Mouse (Mus musculus) forebrain, embryonic 16.5 days (tissue): ENCODE data around the gene Selenoo. TPM values are rescaled to one million over a fixed set of nuclear protein-coding genes. Genes with fewer than 3 reads are reported as not detected.
A peak's percentile ranks its signal among the peaks of the same experiment; 100 is the strongest.

Experiments used
- ATAC-seq: fragments of 200-750 bp; cut with Nextera tagmentation; 2 replicates; pipeline ENCODE4 v1.8.0; 2017; ENCODE audit warnings: mild to moderate bottlenecking, moderate library complexity
- H3K27ac ChIP-seq: fragments of 300-500 bp; sonication (generic); 2 replicates; pipeline ENCODE4 v1.5.1; 2014; ENCODE audit warnings: low read length, control low read depth
- H3K27me3 ChIP-seq: fragments of 300-500 bp; sonication (generic); replicated peaks from 2 replicates; pipeline ENCODE4 v1.6.1; 2014; ENCODE audit warnings: low read length; ENCODE audit not compliant: control insufficient read depth, insufficient read depth
- H3K36me3 ChIP-seq: fragments of 300-500 bp; sonication (generic); 2 replicates; pipeline ENCODE4 v1.6.1; 2014; ENCODE audit not compliant: control insufficient read depth, insufficient read depth
- H3K4me1 ChIP-seq: fragments of 300-500 bp; sonication (generic); replicated peaks from 2 replicates; pipeline ENCODE4 v1.6.1; 2014; ENCODE audit warnings: low read length; ENCODE audit not compliant: control insufficient read depth, insufficient read depth
- H3K4me2 ChIP-seq: fragments of 300-500 bp; sonication (generic); 2 replicates; pipeline ENCODE4 v1.6.1; 2014; ENCODE audit warnings: mild to moderate bottlenecking, low read length, control low read depth
- H3K4me3 ChIP-seq: fragments of 300-500 bp; sonication (generic); replicated peaks from 2 replicates; pipeline ENCODE4 v1.5.1; 2014; ENCODE audit warnings: mild to moderate bottlenecking, low read length, control low read depth
- H3K9ac ChIP-seq: fragments of 300-500 bp; sonication (generic); replicated peaks from 2 replicates; pipeline ENCODE4 v1.6.1; 2014; ENCODE audit warnings: low read depth, low read length, control low read depth
- H3K9me3 ChIP-seq: fragments of 300-500 bp; sonication (generic); 2 replicates; pipeline ENCODE4 v1.6.1; 2016; ENCODE audit warnings: low read length; ENCODE audit not compliant: control insufficient read depth
- WGBS: fragments of 180-500 bp; shearing (Covaris S2); extraction: QIAGEN DNeasy Blood & Tissue Kit; methylation state at CpG from one replicate; pipeline ENCODE4 v1.1.7; 2014; 5-methylcytosine and 5-hydroxymethylcytosine counted together
- polyA plus RNA-seq: library from polyadenylated mRNA; unstranded; fragments of >200 nt; fragmentation: Nextera tagmentation; extraction: Ambion mirVana; gene quantifications from 2 replicates; pipeline ENCODE4 v1.2.1, GENCODE M21; 2015

The Selenoo gene
- polyA plus RNA-seq = 22.2 and 24.2 TPM in 2 replicates

DNA sequence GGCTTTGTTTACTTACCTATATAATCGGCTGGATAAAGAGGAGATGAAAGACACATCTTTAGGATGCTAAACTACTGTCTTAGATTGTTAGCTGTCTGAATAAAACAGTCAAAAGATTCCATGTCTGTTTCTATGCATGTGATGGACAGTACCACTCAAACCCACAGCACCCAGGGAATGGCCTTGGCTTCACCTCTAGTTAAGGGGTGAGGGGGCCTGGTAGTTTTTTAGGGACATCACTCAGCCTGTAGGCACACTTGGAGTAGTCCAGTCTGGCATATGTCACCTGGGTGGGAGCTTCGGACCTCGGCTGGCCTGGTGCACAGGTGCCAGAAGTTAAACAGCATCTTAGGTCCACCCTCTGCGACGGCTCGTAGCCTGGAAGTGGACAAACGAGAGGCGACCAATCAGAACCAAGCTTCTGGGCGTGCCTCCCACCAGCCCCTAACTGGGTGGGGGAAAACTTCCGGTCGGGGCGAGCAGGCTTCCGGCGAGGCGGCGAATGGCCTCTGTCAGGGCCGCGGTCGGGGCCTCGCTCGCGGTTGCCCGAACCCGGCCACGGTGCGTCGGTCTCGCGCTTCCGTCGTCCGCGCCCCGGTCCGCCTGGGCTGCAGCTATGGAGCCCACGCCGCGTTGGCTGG lies at the start of gene Selenoo:
TSS of gene Selenoo (plus strand) at position 478 of the 641 bp plus-strand sequence.
- peak within 1 kb of the TSS; percentile 61 for H3K27ac ChIP-seq
- peak; percentile 93 for ATAC-seq
- no peaks in the 10 kb centered on the region for H3K27me3 ChIP-seq
- H3K9ac ChIP-seq = peak within 1 kb of the TSS; percentile 93
- peak within 1 kb of the TSS; percentile 97 for H3K4me2 ChIP-seq
- peaks cover 18% of the 10 kb centered on the region for H3K4me1 ChIP-seq
- H3K9me3 ChIP-seq = no peaks in the 10 kb centered on the region
- H3K4me3 ChIP-seq = peak within 1 kb of the TSS; percentile 89
- WGBS = 2% methylated on average over 37 of the region's 38 CpGs
- H3K36me3 ChIP-seq = peaks cover 24% of the 10 kb centered on the region

- Histone ChIP-seq H3K9me3 (peaks cover 6% of the 10 kb centered on the region; the same call in 1 of the 2 replicates), H3K4me3 (no peak overlapping the region), H3K27me3 (no peaks in the 10 kb centered on the region), H3K36me3 (no peaks in the 10 kb centered on the region), H3K4me2 (no peak overlapping the region), H3K4me1 (no peaks in the 10 kb centered on the region), H3K9ac (no peak overlapping the region), H3K27ac (no peak overlapping the region)
- 76% methylated on average over 5 of the region's 5 CpGs for WGBS
- ATAC-seq = no peak
Observed at GRCm38 (mm10) chr15:89044381-89044780, 44.5 kb upstream of the Selenoo start.

DNA sequence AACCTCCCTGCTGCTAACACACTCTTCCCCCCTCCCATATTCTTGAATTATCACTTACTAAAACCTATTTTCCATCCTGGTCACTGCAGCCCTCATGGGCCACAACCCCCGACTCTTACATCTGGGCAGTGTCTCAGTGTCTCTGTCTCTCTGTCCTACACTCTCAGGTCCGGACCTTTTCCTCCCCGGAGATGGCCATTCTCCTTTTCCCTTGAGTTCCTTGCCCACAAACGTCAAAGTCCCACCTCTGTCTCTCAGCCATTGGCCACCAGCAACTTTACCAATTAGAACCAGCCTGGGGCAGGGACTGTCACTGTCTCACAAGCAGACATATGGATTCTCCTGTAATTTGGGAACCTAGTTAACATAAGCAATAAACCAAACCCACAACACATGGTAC lies 42.5 kb upstream of the Selenoo start:
- no peak overlapping the region for H3K4me3 ChIP-seq

DNA sequence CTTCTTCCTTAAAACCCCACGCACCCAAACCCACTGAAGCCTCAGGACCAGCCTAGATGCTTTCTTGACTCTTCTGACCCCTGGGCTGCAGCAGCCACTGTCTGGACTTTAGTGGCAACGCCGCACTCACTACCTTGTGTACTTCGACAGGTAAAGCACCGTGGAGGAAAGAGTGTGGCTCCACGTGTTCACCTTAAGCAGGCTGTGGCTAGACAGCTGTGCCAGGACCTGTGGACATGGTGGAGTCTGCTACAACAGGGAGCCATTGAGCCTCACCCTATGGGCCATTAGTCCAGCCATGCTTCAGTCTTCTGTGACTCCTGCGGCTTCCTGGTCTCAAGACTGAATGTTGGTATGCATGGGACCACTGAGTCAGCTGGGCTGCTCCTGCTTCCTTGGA lies 34.2 kb upstream of the Selenoo start:
- H3K4me2 ChIP-seq = no peak overlapping the region

More for the DNA sequence above, 42.5 kb upstream of the Selenoo start:
- Histone ChIP-seq H3K4me1 (no peaks in the 10 kb centered on the region), H3K36me3 (no peaks in the 10 kb centered on the region), H3K27ac (no peak overlapping the region), H3K4me2 (no peak overlapping the region), H3K9ac (no peak overlapping the region), H3K27me3 (no peaks in the 10 kb centered on the region), H3K9me3 (peaks cover 6% of the 10 kb centered on the region; the same call in 1 of the 2 replicates)
- 78% methylated on average over 4 of the region's 4 CpGs for WGBS
- no peak for ATAC-seq

GRCm38 (mm10) chr15:89058736-89059135 lies 30.1 kb upstream of the Selenoo start:
- Histone ChIP-seq H3K36me3 (no peaks in the 10 kb centered on the region), H3K4me3 (peak overlapping the region; percentile 69), H3K27ac (no peak overlapping the region), H3K4me2 (peak overlapping the region; percentile 94), H3K4me1 (peaks cover 15% of the 10 kb centered on the region), H3K9me3 (no peaks in the 10 kb centered on the region), H3K27me3 (no peaks in the 10 kb centered on the region), H3K9ac (peak overlapping the region; percentile 82; the same call in 1 of the 2 replicates)
- ATAC-seq = no peak
- WGBS = 27% methylated on average over 6 of the region's 6 CpGs

More for the DNA sequence above, 34.2 kb upstream of the Selenoo start:
- Histone ChIP-seq H3K27ac (no peak overlapping the region), H3K9ac (no peak overlapping the region), H3K4me1 (peaks cover 6% of the 10 kb centered on the region), H3K27me3 (no peaks in the 10 kb centered on the region), H3K4me3 (no peak overlapping the region), H3K9me3 (no peaks in the 10 kb centered on the region), H3K36me3 (no peaks in the 10 kb centered on the region)
- WGBS = 90% methylated on average over 7 of the region's 7 CpGs
- ATAC-seq = no peak

GRCm38 (mm10) chr15:89059161-89059931 lies 29.5 kb upstream of the Selenoo start, which contains the start of gene Panx2:
Gene Panx2 (plus strand): TSS chr15:89059734.
- H3K4me3 ChIP-seq = peak within 1 kb of the TSS; percentile 69
- no peaks in the 10 kb centered on the region for H3K36me3 ChIP-seq
- peak; percentile 34 for ATAC-seq
- peak within 1 kb of the TSS; percentile 82 for H3K9ac ChIP-seq
- H3K4me2 ChIP-seq = peak within 1 kb of the TSS; percentile 94
- no peaks in the 10 kb centered on the region for H3K9me3 ChIP-seq
- no peaks in the 10 kb centered on the region for H3K27me3 ChIP-seq
- H3K4me1 ChIP-seq = peaks cover 15% of the 10 kb centered on the region
- H3K27ac ChIP-seq = peak within 1 kb of the TSS; percentile 37; the same call in 1 of the 2 replicates
- under 1% methylated on average over 38 of the region's 57 CpGs for WGBS

DNA sequence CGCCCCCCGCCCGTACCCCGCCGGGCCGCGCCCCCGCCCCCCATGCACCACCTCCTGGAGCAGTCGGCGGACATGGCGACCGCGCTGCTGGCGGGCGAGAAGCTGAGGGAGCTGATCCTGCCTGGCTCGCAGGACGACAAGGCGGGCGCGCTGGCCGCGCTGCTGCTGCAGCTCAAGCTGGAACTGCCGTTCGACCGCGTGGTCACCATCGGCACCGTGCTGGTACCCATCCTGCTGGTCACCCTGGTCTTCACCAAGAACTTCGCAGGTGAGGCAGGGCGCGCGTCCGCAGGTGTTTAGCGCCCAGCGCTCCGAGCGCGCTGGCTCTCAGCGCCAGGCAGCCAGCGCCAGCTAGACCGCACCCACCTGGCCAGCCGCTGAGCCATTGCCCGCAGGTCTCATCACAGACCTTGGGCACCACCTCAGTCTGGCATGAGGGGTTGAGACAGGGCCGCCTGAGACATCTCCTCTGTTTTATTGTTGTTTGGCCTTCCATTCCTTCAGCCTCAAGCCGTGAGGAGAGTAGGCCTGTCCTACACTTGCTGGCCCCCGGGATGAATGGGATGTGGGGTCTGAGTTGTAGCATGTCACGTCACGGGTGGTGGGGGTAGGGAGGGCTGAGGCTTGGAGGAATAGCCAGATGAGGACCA lies 28.7 kb upstream of the Selenoo start:
- peak overlapping the region; percentile 94 for H3K4me2 ChIP-seq
- H3K9me3 ChIP-seq = no peaks in the 10 kb centered on the region
- peak; percentile 36 for ATAC-seq
- peak overlapping the region; percentile 37; the same call in 1 of the 2 replicates for H3K27ac ChIP-seq
- peak overlapping the region; percentile 69 for H3K4me3 ChIP-seq
- WGBS = 1% methylated on average over 40 of the region's 48 CpGs
- no peaks in the 10 kb centered on the region for H3K36me3 ChIP-seq
- H3K4me1 ChIP-seq = peaks cover 15% of the 10 kb centered on the region
- H3K9ac ChIP-seq = peak overlapping the region; percentile 82
- no peaks in the 10 kb centered on the region for H3K27me3 ChIP-seq

GRCm38 (mm10) chr15:89060811-89061460 lies 27.9 kb upstream of the Selenoo start:
- Histone ChIP-seq H3K9ac (0 out of 2 replicates have a peak overlapping the region, but pooled peaks have one; percentile 0), H3K4me1 (peaks cover 15% of the 10 kb centered on the region), H3K4me3 (peak overlapping the region; percentile 69), H3K4me2 (peak overlapping the region; percentile 94), H3K27ac (no peak overlapping the region), H3K36me3 (no peaks in the 10 kb centered on the region), H3K27me3 (no peaks in the 10 kb centered on the region), H3K9me3 (no peaks in the 10 kb centered on the region)
- peak; percentile 19; the same call in 1 of the 2 replicates for ATAC-seq
- WGBS = 92% methylated on average over 12 of the region's 12 CpGs
